Mouse (Mus musculus): Measurements from ENCODE around the gene Arhgap22.

Gene Arhgap22

DNA sequence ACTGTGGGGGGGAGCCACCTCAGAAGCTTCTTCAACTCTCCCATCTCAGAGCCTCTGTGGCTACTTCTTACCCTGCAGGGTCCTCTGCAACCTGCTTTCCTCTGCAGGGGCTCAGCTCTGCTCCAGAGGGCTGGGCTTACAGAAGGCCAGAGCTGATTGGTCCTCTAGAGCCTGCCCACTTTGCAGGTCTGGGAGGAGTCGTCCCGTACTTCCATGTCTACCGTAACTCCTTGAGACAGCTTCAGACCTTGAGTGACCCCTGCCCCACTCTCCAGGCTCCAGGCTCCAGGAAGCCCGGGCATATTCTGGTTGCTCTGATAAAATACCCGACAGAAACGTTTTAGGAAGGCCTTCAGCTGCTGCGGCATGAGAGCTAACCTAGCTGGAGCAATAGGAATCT is 156.2 kb downstream of the Arhgap22 start:
- no peak for DNase-seq (ENCODE audit: low spot score)

DNA sequence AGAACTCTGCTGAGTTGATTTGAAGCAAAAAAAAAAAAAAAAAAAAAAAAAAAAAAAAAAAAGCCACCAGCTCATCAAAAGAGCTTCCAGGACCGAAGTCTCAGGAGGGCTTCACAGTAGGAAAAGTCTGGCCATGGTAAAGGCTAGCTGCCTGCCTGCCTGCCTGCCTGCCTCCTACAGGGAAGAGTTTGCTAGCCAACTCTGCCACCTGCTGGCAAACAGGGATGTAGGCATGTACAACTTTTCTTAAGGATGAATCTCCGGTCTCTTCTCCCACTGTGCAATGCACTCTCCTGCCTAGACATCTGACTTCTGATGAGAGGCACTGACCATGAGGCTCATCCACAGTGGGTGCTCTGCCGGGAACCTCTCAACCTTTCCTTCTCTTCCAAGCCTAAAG is 157.4 kb downstream of the Arhgap22 start:
- no peak for DNase-seq (ENCODE audit: low spot score)

DNA sequence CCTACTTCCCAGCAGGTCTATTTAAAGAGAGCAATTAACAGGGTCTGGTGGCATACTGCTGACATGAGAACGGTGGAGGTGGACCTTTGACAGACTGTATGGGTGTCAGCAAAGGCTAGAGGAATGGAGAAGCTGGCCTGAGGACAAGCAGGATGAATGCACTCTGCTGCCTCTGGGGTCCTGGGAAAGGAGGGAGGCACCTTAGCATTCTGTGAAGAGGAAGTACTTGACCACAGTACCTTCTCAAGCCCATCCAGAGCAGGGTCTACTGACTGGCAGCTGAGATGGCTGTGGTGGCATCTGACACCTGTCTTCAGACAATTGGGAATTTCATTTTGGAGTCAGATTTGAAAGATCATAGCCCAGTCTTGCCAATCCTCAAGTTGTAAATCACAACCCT is 159.4 kb downstream of the Arhgap22 start:
- no peak for DNase-seq (ENCODE audit: low spot score)

DNA sequence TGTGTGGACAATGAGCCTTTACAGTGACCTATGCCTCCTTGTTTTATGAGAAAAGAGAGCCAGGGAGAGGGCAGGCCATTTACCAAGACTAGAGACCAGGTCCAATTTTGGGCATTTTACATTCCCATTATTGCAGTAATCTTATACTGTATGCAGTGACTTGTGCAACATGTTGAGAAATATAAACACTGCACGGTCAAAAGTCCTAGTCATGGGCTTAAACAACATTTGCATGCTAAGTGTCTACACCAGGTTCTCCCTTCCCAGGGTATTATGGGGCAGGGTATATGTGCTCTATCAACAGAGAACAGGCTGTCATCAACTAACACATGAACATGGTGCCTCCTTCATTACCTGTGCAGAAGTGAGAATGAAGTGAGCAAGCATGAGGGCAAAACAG is 160.3 kb downstream of the Arhgap22 start:
- no peak for DNase-seq (ENCODE audit: low spot score)

DNA sequence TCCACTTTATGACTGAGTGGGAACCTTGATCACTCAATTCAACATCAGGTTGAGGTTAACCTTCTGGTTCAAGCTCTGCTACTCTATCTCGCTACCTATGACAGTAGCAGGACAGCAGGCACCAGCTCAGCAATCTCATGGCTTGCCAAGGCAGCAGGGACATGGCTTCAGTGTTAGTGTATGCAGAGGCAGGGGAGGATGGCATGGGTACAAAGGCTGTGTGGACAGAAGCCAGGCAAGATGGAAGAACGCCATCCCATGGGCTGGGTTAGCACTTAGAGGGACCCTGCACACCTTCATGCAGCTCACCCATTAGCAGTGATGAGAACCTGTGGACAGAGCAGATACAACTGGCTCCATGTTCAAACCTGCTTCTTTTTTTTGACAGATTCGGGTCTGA is 163.4 kb downstream of the Arhgap22 start:
- DNase-seq (ENCODE audit: low spot score) = no peak

DNA sequence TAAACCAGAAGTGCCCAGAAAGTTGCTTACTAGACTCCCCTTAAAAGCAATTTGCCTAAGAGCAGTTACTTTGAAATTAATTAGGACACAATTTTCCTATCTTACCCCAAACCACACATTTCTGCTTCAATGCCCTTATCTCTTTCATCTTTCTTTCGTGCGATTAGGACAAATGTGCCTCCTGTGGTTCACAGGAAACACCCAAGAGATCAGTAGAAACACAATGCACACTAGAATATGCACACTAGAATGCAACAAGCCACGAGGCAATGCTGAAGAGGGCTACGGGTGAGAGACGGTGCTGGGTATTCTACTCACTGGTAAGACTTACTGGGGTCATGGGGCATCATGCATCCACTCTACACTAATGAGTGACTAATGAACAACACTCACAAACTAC is 164.9 kb downstream of the Arhgap22 start:
- DNase-seq (ENCODE audit: low spot score) = no peak

DNA sequence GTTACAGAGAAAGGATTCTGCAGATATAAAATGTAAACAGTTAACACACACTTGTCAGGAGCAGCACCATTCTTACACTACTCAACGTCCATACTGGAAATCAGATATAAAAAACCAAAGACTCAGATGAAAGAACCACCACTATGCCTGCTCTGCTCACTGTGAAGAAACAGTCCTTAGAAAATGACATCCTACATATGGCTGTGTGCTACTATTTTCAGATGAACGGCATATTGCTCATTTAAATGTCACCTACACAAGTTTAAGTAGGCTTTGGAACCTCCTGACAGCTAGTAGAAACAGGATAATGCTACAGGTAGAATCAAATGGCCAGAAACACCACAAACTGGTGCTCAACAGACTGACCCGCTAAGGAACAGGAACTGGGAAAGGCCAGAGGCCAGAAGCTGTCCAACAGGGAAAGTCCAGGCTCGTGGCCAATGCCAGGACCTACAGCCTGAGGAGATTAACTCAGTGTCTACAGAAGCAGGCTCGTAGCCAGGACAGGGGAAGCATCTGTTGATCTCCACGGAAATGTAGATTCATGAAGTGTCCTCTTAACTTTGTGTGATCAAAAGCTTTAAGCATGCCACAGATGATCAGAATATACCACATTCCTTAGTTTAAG is 167.1 kb downstream of the Arhgap22 start:
- DNase-seq (ENCODE audit: low spot score) = no peak

DNA sequence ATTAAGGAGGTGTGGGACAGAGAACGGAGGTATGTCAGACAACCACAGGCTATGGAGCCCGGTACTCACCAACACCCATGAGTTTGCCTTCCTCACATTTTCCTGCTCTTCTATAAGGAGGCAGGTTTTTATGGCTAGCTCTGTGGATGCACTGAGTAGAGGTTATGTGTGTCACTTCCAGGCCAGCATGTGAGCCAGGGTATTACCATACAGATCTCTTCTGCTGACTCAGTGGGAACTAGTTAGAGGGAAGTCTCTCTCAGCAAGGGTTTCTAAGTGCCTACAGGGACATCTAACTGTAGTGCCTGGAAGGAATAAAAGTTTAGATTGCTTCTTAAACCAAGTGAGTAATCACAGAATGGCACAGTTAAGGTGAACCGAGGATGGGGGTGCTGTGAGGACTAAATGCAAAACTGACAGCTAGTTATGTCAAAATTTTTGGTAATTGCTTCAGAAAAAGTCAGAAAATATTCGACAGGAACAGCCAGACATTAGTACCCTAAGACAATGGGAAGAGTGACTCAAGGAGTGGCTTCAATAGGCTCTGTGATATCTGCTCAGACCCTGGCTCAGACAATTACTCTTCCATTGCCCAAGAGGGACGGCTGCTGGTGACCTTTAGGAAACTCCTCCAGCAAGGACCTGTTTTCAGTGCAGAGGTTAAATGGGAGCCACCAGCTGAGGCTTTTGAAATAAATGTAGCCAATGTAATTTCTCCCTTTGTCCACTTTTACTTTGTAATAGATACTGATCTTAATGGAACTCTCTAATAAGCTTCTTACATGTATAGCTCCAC is 184.4 kb downstream of the Arhgap22 start:
- no peak for DNase-seq (ENCODE audit: low spot score)

DNA sequence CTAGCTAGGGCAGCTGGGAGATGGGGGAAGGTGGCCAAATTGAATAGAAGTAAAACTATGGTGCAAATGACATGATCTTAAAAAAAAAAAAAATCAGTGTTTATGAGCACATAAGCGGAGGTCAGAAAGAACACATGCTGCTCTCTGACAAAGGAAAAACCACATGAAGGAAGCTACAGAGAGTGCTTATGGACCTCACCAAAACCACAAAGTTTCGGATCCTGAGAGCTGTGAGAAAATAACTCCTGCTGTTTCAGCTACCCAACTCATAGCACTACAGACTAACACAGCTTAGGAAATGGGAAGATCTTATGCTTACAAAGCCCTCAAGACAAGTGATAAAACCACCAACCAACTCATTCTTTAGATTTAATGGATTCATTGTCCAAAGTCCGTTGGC is 186.2 kb downstream of the Arhgap22 start:
- no peak for DNase-seq (ENCODE audit: low spot score)

DNA sequence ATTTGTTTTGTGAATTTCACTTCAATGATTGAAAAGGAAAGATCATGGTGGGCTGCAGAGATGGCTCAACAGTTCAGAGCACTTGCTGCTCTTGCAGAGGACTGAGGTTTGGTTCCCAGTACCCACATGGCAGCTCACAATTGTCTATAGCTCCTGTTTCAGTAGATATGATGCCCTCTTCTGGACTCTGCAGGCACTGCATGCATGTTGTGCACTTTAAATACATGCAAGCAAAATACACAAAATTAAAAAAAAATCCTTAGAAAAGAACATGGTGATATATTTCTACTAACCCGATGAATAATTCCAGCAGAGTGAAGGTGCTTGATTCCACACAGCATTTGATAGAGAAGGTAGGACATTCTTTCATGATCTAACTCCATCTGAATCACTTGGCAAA is 188.5 kb downstream of the Arhgap22 start:
- no peak for DNase-seq (ENCODE audit: low spot score)

DNA sequence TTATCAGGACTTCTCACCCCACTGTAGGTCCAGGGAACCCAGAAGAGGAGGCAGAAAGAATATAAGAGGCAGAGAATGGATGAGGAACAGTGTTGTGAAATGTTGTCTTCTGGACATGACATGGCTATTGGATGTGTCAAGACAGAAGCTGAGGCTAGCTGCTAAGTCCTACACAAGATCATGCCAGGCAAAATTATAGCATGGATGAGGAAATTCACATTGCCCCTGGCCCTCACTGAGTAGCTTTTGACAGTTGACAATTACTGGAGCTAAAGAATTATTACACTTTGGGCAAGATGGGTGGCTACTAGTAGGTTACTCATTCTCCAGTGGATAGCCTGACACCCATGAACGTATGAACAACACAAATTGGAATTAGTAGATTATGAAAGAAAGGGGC is 201.9 kb downstream of the Arhgap22 start:
- DNase-seq (ENCODE audit: low spot score) = no peak

DNA sequence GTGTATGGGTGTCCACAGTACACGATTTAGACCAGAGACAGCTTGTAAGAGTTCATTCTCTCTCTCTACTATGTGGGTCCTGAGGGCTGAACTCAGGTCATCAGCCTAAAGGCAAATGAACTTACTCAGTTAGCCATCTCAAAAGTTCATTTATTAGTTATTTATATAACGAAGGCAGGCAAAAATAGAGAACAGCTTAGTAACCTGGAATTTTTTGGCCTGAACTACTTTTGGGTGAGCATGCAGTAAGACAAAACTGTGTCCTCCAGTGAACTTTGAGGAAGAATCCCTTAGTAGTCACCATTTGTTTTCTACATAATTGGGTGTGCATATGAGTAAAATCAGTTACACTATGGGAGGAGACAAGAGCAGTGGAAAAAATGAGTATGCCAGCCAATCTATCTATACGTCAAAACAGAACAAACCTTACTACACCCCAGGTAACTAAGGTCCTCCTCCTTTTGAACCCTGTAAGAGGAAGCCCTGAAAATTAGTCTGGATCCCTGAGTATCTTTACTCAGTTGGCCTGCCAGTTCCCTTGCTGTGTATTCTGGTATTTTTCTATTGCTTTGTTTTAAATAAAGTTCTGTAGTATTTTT is 204.6 kb downstream of the Arhgap22 start:
- DNase-seq (ENCODE audit: low spot score) = no peak

All from spleen, adult 12 weeks (tissue).